ENCODE assay signal across 21 mouse cellular contexts in genomic region chr6:99498082-99498481, GRCm38 (mm10). TPM values are rescaled to one million over a fixed set of nuclear protein-coding genes. Genes with fewer than 3 reads are reported as not detected.
DNase-seq lines count a peak whose midpoint lies in the region; ATAC-seq and TF ChIP-seq lines count a peak whose summit lies in the region.
"Had no signal": no experiment of that assay in that cellular context is flagged by ENCODE, and none has a peak within 500 bp of the region (broad histone marks: within the 10 kb centered on the region; RNA-seq: fewer than 3 reads in every experiment).

No protein-coding gene starts in this region.

- H3K4me2 ChIP-seq in stomach, postnatal 0 days (replicated peaks; ENCODE audit: low read depth): no peak overlapping the region
- H3K4me2 ChIP-seq: forebrain, embryonic 13.5 days; heart, embryonic 13.5 days; hindbrain, embryonic 13.5 days had no signal

- H3K27ac ChIP-seq in gastrocnemius, adult 2 months: peak overlapping the region; percentile 68
- H3K27ac ChIP-seq in stomach, postnatal 0 days (replicated peaks): 0 out of 2 replicates have a peak overlapping the region, but pooled peaks have one; percentile 18
- H3K27ac ChIP-seq: embryonic facial prominence, embryonic 10.5 days; forebrain, embryonic 13.5 days; heart, embryonic 13.5 days; hindbrain, embryonic 13.5 days; hindbrain, postnatal 0 days had no signal

- TF ChIP-seq CTCF in gastrocnemius, adult 2 months (IDR thresholded peaks at IDR 0.05): no peak
- TF ChIP-seq CTCF in stomach, postnatal 0 days (IDR thresholded peaks at IDR 0.05; ENCODE audit: low read depth): no peak

- H3K27me3 ChIP-seq in stomach, postnatal 0 days (ENCODE audit: control insufficient read depth, insufficient read depth, low read length): no peaks in the 10 kb centered on the region
- H3K27me3 ChIP-seq: forebrain, embryonic 13.5 days; heart, embryonic 13.5 days; hindbrain, embryonic 13.5 days; Patski had no signal

- no peaks in the 10 kb centered on the region for H3K4me1 ChIP-seq in stomach, postnatal 0 days (replicated peaks; ENCODE audit: control insufficient read depth, insufficient read depth)
- H3K4me1 ChIP-seq: forebrain, embryonic 13.5 days; hindbrain, embryonic 13.5 days had no signal

- H3K36me3 ChIP-seq in stomach, postnatal 0 days (ENCODE audit: control insufficient read depth, insufficient read depth, low read length): no peaks in the 10 kb centered on the region; the same call in 1 of the 2 replicates
- H3K36me3 ChIP-seq: heart, embryonic 13.5 days; hindbrain, embryonic 13.5 days had no signal

- WGBS in stomach, postnatal 0 days: 75% methylated on average over 7 of the region's 7 CpGs

- intact Hi-C loops in gastrocnemius, adult 2 months (cut with DNase I): loop anchor here (5.0 kb wide), 1 partner anchor 41 kb away; no protein-coding TSS in a partner anchor

- no peak overlapping the region for H3K9ac ChIP-seq in stomach, postnatal 0 days (ENCODE audit: low read length)
- H3K9ac ChIP-seq: forebrain, embryonic 13.5 days; forebrain, postnatal 0 days; heart, embryonic 13.5 days; hindbrain, embryonic 13.5 days had no signal

- no peak overlapping the region for H3K4me3 ChIP-seq in gastrocnemius, adult 2 months
- H3K4me3 ChIP-seq in stomach, postnatal 0 days (ENCODE audit: low read depth, low read length): no peak overlapping the region
- H3K4me3 ChIP-seq: embryonic facial prominence, embryonic 10.5 days; forebrain, embryonic 13.5 days; heart, embryonic 13.5 days; hindbrain, embryonic 13.5 days had no signal

- H3K9me3 ChIP-seq in stomach, postnatal 0 days (ENCODE audit: control insufficient read depth, low read length): no peaks in the 10 kb centered on the region
- H3K9me3 ChIP-seq: embryonic facial prominence, embryonic 10.5 days; forebrain, embryonic 13.5 days; heart, embryonic 13.5 days; hindbrain, embryonic 13.5 days had no signal

- DNase-seq in gastrocnemius, adult 2 months: no peak
- DNase-seq in gastrocnemius, postnatal 10 days: no peak
- DNase-seq in 416B (ENCODE audit: low read depth) (peak; percentile 58), liver (no peak)
- peak; percentile 26 for DNase-seq in T-cell, adult 2 months (ENCODE audit: low spot score)
- DNase-seq in stomach, postnatal 0 days (ENCODE audit: low spot score): no peak
- DNase-seq in kidney, postnatal 10 days: no peak
- DNase-seq: adrenal gland, adult 2 months; adrenal gland, postnatal 25 days; cerebellum, adult 2 months; cerebellum, postnatal 10 days; forebrain, postnatal 0 days; gastrocnemius, postnatal 36 days; heart, adult 11 months; heart, postnatal 4 days had no signal

- ATAC-seq in stomach, postnatal 0 days (ENCODE audit: low FRiP score, low TSS enrichment): no peak
- ATAC-seq: forebrain, embryonic 13.5 days; forebrain, postnatal 0 days; hindbrain, postnatal 0 days; Patski had no signal

- no peak for TF ChIP-seq EP300 in stomach, postnatal 0 days (optimal IDR thresholded peaks at IDR 0.05)

RNA-seq across cellular contexts. Expression of gene Foxp1, which starts 24.4 kb away (rescaled TPM):
- 10 to 100 TPM; 17.4 to 20.9 TPM for total RNA-seq in gastrocnemius, adult 2 months (2021)
- 10 to 100 TPM; 21.9 to 35.8 TPM for total RNA-seq in gastrocnemius, postnatal 10 days (2021)
- 68.9 and 74.5 TPM in 2 replicates for polyA plus RNA-seq in stomach, postnatal 0 days (2015; fragmentation: Nextera tagmentation; extraction: Ambion mirVana)

Comparison
In these comparisons a context has a peak if more than half of its experiments do, and no peak if none do; other contexts are left out.
1. DNase-seq: peak in 416B (single experiment) and T-cell, adult 2 months (single experiment); none in gastrocnemius, adult 2 months (single experiment), gastrocnemius, postnatal 10 days (single experiment), stomach, postnatal 0 days (single experiment), kidney, postnatal 10 days (single experiment) and liver (single experiment).